Mouse (Mus musculus): ENCODE measurements at regions not wholly inside any gene's neighbourhood (a gene's known extent, or its start where the extent isn't known, plus 50 kb on each side); places are given as distances from the start of the nearest gene placed in this dataset.

GRCm38 (mm10) chrX:12889482-12889808 lies 127.6 kb upstream of the Med14 start:
- DNase-seq (ENCODE audit: low read depth in 1 of 2, low spot score in 2 of 2), result no peak

DNA sequence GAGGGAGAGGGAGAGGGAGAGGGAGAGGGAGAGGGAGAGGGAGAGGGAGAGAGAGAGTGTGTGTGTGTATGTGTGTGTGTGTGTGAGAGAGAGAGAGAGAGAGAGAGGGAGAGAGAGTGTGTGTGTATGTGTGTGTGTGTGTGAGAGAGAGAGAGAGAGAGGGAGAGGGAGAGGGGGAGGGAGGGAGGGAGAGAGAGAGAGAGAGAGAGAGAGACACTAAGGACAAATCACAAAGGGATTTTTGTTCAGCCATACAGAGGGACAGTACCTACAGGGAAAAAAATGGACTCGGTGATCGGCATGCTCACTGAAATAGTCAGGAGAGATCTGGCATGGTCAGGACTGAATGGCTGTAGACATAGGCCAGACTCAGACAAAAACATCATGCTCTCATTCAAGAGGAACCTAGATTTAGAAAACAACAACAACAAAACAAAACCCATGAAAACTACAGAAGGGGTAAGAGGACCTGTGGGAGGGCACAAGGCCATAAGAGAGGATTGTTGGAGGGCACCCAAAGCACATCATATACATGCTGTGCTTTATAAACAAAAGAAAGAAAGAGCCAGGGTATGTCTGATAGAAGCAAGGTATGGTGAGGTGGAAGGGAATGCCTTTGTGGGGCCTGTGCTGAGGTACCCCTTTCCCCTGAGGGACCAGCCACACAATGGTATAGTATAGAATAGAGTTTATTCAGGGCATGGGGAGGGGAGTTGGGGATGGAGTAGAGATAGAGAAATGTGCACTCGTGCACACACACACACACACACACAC lies 127.0 kb upstream of the Med14 start:
- no peak for DNase-seq (ENCODE audit: low read depth in 1 of 2, low spot score in 2 of 2)

DNA sequence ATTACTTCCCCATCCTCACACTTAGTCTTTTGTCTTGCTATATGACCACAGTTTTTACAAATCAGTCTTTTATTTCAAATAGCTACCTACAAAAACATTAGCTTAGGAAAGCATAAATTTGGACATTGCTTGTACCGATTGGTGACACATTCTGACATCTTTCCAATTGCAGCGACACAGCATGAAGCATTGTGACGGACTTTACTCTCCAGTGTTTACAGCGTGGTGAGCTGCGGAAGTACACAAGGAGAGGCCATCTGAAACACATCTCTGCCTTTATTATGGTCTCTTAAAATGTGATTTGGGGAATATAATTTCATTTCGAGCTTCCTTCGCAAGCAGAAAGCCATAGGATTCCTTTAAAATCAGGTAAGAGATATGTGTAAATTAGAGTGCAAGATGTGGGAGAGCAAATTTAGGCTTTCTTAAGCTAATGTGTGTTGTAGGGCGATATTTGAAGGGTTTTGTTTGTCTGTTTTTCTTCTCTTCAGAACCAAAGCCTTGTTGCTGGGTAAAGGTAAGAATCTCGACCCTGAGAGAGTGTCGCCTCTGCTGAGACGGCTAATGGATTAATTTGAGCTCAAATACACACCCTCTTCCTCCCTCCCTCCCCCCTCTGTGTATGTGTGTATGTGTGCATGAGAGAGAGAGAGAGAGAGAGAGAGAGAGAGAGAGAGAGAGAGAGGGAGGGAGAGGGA lies 126.3 kb upstream of the Med14 start:
- DNase-seq (ENCODE audit: low read depth in 1 of 2, low spot score in 2 of 2), result no peak

GRCm38 (mm10) chrX:12887516-12887915 lies 125.6 kb upstream of the Med14 start:
- no peak for DNase-seq (ENCODE audit: low read depth in 1 of 2, low spot score in 2 of 2)

- DNase-seq (ENCODE audit: low read depth in 1 of 2, low spot score in 2 of 2), result peak; percentile 8 to 9
Observed at GRCm38 (mm10) chrX:12886160-12887048, 124.5 kb upstream of the Med14 start.

- DNase-seq (ENCODE audit: low read depth in 1 of 2, low spot score in 2 of 2), result no peak
Observed at GRCm38 (mm10) chrX:12879233-12879632, 117.4 kb upstream of the Med14 start.

GRCm38 (mm10) chrX:12877506-12877905 lies 115.6 kb upstream of the Med14 start:
- DNase-seq (ENCODE audit: low read depth in 1 of 2, low spot score in 2 of 2), result no peak

DNA sequence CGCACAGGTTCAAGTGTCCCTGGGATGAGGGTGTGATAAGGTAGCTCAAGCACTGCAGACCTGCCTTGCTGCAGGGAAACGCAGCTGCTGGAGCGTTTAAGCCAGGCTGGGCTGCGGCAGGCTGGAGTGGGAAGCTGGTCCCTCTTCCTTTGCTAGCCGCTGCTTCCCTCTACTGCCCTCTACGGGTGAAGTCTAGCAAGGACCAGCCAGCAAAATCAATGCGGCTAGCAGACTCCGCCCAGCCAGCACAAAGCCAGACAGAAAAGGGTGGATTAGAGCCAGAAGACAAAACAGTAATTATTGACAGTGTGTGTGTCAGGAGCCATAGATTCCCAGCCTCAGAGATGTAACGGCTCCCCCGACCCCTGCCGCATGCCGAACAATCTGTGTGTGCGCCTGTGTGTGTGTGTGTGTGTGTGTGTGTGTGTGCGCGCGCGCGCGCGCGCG lies 111.8 kb upstream of the Med14 start:
- peak in 1 of 2 experiments; percentile 54 for DNase-seq (ENCODE audit: low read depth in 1 of 2, low spot score in 2 of 2)

DNA sequence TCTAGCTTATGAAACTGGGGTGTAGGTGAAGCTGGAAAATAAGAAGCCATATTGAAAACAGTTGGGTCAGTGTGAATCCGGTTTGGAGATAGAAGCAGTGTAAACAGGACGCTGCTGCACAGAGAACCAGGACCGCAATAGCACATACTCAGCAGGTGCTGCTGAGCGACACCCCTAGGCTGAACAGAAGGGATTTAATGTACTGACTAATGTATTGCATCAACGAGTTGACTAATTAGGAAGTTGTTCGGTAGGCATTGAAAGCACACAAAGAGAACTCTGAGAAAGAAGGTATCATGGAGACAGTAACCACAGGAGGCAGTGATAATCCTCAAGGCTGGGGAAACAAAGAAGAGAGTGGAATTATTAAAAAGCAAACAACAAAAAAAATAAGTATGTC lies 111.4 kb upstream of the Med14 start:
- no peak for DNase-seq (ENCODE audit: low read depth in 1 of 2, low spot score in 2 of 2)

DNA sequence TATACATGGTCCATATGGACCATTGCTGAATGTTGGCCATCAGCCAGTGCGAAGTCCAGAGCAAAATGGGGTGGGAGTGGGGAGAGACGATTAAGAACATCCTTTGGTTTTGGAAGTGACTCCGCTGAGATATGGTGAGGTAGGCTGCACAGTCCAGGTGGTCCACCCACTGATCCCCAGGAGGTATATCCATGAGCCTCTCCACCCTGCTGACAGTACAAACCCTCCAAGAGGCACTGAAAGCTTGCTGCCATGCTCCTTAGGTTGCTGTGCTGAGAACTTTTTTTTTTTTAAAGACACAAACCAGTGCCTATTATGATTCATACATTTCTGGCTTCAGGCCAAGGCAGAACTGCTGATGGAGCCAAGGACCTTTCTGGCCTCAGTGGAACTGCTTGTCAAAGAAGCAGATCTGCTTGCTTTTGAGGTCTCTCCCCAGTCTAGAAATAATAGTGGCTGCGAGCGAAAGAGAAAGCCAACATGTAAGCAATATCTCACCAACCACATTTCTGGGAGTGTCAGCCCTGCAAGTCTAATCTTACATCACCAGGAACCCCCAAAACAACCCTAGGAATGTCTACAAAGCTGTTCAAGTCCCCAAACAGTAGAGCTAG lies 105.1 kb upstream of the Med14 start:
- DNase-seq (ENCODE audit: low read depth in 1 of 2, low spot score in 2 of 2), result no peak

GRCm38 (mm10) chrX:12866176-12866575 lies 104.3 kb upstream of the Med14 start:
- DNase-seq (ENCODE audit: low read depth in 1 of 2, low spot score in 2 of 2), result no peak

- no peak for DNase-seq (ENCODE audit: low read depth in 1 of 2, low spot score in 2 of 2)
Observed at GRCm38 (mm10) chrX:12860168-12860567, 98.3 kb upstream of the Med14 start.

DNA sequence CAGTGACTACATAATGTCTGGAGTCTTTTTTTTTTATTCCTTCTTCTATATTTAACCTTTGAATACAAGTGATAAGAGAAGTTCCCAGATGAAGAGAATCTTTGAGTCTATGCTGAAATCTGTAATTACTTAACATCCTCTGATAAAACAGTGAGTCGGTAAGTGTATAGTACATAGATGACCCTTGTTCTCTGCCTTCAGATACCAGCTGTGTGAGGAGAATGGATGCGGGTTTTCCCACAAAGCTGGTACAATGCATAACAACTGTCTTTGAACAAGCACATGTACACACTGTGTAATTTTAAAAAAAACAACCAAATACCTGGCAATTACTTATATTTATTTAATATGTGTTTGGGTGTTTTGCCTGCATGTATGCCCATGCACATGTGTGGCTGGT lies 96.9 kb upstream of the Med14 start:
- no peak for DNase-seq (ENCODE audit: low read depth in 1 of 2, low spot score in 2 of 2)

GRCm38 (mm10) chrX:12857881-12858755 lies 96.2 kb upstream of the Med14 start:
- DNase-seq (ENCODE audit: low read depth in 1 of 2, low spot score in 2 of 2), result peak in 1 of 2 experiments; percentile 30

- no peak for DNase-seq (ENCODE audit: low read depth in 1 of 2, low spot score in 2 of 2)
Observed at GRCm38 (mm10) chrX:12855425-12855824, 93.6 kb upstream of the Med14 start.

DNA sequence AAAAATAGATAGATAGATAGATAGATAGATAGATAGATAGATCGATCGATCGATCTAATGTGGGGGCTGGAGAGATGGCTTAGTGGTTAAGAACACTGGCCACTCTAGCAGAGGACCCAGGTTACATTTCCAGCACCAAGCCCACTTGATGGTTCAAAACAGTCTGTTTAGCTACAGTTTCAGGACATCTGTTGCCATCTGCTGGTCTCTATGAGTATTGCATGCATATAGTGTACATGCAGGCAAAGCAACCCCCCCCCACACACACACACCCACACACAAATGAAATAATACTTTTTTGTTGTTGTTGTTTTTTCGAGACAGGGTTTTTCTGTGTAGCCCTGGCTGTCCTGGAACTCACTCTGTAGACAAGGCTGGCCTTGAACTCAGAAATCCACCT lies 89.8 kb upstream of the Med14 start:
- DNase-seq (ENCODE audit: low read depth in 1 of 2, low spot score in 2 of 2), result no peak

- DNase-seq (ENCODE audit: low read depth in 1 of 2, low spot score in 2 of 2), result no peak
Observed at GRCm38 (mm10) chrX:12844431-12844830, 82.6 kb upstream of the Med14 start.

DNA sequence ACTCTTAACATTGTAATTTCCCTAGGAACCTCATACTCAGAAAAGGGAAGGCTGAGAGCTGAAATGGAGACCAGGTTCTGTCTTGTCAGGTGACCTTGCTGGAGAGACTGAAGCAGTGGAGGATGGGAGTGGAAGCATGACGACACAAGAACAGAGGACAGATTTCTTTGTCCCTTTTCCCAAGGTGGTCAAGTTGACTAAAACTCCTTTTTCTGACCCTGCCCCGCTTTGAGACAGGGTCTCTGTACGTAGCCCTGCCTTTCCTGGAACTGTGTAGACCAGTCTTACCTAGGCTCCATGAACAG lies 79.1 kb upstream of the Med14 start:
- DNase-seq (ENCODE audit: low read depth in 1 of 2, low spot score in 2 of 2), result no peak

DNA sequence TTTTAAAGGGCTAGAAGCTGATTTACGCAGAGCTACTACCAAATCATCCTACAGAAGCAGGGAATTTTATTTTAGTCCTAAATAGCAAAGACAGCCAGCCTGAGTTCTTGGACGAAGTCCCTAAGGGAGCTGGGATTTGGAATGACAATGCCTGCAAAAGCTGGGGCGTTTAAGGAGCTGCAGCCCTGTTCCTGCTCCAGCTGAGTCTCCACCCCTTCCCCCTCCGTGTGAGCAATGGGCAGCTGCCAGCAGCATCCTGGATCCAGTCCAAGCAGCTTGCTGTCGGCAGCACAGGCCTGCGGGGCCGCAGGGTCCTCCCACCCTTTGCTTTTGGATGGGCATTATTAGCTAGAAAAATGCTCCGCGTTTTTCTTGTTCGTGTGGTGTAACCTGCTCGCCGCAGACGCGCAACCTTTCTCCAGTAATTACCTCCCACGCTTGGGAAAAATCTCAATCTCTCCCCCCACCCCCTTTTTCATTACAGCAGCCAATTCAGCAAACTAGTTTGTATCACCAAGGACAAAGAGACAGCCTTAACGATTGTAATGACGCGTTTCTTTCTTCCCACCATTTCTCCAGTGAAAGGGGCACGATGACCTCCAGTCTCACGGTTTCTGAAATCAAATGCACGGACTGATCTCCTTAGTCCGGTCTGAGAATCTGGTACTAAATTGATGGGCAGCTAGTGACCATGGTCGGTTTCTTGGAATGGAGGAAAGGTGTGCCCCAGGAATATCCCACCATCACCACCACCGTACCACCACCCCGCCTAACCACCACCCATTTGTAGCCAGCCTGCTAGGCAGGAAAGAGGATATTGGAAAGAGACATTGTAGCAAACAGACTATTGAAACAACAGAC lies 78.5 kb upstream of the Med14 start:
- DNase-seq (ENCODE audit: low read depth in 1 of 2, low spot score in 2 of 2), result no peak
